Mouse (Mus musculus) adrenal gland, adult 10 weeks (tissue): ENCODE measurements around the gene H2al1k. TPM values are rescaled to one million over a fixed set of nuclear protein-coding genes. Genes with fewer than 3 reads are reported as not detected.

Experiments
- polyA plus RNA-seq: library from polyadenylated mRNA; stranded (reverse); fragments of 350-450 nt; fragmentation: Illumina TruSeq; extraction: RNeasy Lipid Tissue Mini Kit (QIAGEN cat#74804); gene quantifications from one replicate; pipeline ENCODE4 v1.2.3, GENCODE M21; 2014; ENCODE audit warnings: low read depth, low replicate concordance

The H2al1k gene
- polyA plus RNA-seq, result not detected

DNA sequence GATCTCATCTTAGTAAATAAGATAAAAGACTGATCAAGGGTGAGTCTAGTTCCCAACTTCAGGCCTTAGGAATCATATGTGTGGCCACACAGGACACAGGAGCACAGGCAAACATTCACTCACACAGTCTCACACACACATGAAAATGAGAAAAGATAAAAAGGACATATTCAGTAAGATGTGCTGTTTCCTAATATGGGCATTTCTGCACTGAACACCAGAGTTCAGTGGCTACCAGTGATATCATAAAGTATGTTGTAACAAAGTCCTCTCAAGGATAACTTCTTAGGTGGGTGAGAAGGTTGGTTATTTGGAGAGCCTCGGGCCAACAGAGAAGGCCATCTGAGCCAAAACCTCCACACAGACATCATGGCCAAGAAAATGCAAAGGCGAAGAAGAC is at the start of gene H2al1k:
Gene H2al1k, plus strand, starts transcription at position 301 of the 400 bp plus-strand sequence.

Other genes with a start within 250 kb of the H2al1k start
- not detected for gene 4930402K13Rik, start 246.1 kb upstream of the H2al1k start, polyA plus RNA-seq
- gene Lancl3, start 150.7 kb upstream of the H2al1k start, polyA plus RNA-seq, result 9.7 TPM
- not detected for gene Gm14862, start 93.7 kb upstream of the H2al1k start, polyA plus RNA-seq
- 7.6 TPM for gene Xk, start 77.9 kb upstream of the H2al1k start, polyA plus RNA-seq
- gene H2al1m, start 66.9 kb upstream of the H2al1k start, polyA plus RNA-seq, result not detected
- gene Cybb, start 137.1 kb downstream of the H2al1k start, polyA plus RNA-seq, result 26.8 TPM
- not detected for gene H2al1o, start 221.8 kb downstream of the H2al1k start, polyA plus RNA-seq